Mouse (Mus musculus): Measurements from ENCODE around the gene Cacna1b. TPM values are rescaled to one million over a fixed set of nuclear protein-coding genes. Genes with fewer than 3 reads are reported as not detected.
A peak's percentile ranks its signal among the peaks of the same experiment; 100 is the strongest.

Cacna1b gene
- total RNA-seq, 2 experiments from 2014 or later = 2.3 to 2.8 TPM

DNA sequence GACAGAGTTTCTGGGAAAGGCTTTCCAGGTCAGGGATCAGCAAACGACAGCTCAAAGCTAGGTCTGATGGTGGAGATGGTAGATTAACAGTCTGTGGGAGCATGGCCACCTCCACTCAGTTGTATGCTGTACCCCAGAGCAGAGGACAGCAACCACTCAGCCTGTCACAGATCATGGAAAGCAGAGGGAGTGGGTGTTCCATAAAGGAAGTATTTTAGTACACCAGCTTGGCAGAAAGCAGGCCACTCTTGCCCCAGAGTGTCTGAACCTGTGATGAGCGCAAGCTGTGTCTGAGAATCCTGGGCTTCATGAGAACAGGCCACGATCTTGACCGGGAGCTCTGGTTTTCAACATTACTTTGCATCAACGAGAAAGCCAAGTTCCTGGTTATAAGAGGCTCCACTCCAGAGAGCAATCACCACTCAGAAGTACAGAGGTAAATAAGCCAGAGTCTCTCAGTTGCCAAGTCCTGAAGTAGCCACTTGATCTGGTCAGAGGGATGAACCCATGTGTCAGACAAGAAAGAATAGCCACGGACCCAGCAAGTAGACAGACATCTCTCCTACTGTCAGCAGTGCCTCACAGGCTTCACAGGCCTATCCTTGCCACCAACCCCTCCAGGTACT is 103.7 kb downstream of the Cacna1b start:
- no peak for DNase-seq (ENCODE audit: low spot score in 2 of 2)

DNA sequence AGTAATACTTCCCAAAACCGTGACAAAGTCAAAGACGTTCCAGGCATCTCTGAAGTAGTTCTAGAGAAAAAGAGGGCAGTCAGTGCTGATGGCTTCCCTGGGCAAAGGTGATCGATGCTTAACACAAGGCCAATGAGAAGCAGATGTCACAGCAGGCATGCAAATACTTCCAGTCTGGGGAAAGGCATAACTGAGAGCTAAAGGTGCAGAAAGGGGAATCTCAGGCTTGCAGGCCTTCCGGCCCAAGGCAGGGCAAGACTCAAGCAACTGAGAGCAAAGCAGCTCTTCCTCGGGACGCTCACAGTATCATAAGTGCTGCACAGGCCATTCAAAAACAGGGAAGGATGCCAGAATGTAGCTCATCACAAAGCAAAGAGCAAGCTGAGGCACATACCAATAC is 114.4 kb downstream of the Cacna1b start:
- DNase-seq (ENCODE audit: low spot score in 2 of 2) = no peak

DNA sequence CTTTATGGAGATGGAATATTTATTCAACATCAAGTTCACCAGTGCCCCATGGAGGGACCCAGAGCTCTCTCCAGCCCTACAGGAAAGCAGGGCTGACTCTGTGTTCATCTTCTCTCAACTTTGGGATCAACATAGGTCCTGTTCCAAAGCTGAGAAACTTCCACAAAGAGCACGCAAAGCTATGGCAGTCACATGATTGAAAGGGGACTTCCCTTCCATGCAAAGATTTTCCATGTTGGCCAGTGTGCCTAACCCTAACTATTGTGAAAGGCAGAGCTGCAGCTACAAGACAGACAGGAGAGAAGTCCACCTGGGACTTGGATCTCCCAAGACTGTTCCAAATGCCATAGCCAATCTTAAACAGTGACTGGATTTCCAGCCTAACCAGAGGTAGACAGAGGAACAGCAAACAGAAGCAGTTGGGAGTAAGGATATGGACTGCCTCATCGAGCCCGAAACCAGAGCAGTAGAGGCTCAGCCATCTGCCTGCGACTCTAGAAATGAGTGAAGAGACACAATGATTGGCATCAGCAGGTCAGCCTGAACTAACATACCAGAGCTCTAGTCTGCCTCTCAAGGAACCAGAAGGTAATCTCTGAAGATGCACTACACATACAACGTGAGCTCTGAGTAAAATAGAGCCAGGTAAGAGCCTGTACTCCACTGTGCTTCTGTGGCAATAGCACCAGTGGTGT is 116.4 kb downstream of the Cacna1b start:
- no peak for DNase-seq (ENCODE audit: low spot score in 2 of 2)

DNA sequence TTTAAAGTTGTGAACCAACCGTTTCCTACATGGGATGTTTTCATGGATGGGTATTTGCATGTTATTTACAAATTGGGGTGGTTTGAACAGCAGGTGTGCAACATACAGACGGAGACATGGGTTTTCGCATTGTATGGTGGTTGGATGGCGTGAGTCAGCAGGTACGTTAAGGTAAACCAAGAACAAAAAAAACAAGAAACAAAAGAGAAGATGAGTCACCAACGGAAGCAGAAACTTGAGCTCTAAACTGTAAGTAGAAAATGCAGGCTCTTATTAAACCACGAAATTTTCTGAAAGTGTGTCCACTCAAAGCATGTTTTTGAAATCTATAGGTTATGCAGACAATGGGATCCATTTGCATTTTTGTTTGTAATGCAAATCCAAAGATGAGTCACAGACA is 120.1 kb downstream of the Cacna1b start:
- no peak for DNase-seq (ENCODE audit: low spot score in 2 of 2)

DNA sequence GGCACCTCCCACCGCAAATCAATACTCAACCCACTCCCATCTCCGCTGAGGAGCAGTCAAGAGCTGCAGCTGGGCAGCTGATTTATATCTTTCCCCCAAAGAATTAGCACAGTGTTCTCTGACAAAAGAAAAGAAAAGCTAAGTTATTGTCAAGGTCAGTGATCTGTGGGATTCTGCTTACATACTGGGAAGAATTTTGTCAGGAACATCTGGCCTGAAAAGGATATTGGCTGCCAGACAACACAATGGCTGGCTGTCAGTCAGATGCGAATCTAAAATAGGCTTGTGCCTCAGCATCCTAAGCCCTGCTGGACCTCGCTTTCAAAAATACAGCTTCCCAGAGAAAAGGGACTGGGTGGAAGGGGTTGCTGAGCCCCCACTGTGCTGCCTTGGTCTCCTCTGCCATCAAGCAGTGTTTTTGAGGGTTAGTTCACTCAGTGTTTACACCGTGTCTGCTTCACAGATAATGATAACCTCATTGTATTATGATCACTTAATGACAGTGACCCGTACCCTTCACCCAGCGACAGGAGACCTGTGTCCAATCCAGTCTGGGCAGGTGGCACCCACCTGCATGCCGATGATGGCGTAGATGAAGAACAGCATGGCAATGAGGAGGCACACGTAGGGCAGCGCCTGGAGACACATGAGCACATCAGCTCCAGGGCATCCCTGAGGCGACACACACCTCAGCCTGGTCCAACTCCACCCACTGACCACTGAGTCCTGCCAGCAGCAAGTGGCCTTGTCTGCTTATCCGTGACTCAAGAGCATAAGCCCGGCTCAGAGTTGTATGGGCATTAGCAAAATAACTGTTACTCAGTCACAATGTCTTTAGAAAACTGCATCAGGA is 124.6 kb downstream of the Cacna1b start:
- no peak for DNase-seq (ENCODE audit: low spot score in 2 of 2)

DNA sequence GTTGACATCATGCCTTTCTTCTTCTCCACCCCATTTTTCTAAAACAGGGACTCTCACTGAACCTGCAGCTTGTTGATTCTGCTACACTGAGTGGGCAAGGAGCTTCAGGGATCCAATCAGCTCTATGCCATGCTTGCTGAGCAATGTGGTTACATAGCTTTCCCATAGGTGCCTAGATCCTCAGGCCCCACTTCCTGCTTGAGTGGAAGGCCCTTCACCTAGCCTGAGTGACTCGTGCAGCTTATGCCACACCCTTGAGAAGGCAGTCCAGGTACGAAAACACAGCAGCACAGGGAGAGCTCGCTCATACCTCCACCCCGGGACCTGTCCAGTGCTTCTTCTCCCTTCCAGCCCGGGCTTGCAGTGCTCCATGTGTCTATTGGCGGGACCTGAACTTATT is 129.3 kb downstream of the Cacna1b start:
- DNase-seq (ENCODE audit: low spot score in 2 of 2) = no peak

DNA sequence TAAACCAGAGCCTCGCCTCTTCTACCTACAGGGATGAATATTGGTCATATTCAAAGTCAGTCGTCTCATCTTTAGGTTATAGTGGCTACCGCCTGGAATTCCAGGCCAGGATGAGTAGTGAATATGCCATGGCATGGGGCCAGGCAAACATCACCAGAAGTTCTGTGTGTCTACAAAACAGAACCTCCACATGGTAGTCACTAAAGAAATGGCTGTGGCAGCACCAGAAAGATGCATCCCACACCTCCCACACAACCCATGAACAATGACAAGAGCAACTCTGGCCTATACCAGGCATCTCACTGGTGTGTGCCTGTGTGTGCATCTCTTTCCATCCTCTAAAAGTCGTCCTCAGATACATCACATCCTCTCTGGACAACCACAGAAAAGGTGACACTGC is 145.8 kb downstream of the Cacna1b start:
- DNase-seq (ENCODE audit: low spot score in 2 of 2) = no peak

DNA sequence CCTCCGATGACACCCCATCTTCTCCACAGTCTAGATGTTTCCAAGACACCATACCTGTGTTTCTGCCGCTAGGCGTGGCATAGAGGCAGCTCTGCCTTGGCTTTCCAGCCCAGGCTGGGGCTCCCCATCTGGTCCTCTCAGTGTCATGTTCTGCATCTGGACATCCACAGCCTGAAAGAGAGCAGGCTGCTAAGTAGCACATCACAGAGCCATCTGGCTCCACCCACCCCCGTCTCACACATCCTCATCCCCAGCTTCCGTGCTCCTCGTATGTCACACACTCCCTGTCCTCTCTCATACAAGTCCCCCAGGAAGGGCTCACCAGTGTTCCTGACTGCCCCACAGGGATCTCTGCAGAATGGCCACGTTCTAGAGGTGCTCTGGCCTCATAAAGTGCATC is 153.2 kb downstream of the Cacna1b start:
- DNase-seq (ENCODE audit: low spot score in 2 of 2) = no peak

DNA sequence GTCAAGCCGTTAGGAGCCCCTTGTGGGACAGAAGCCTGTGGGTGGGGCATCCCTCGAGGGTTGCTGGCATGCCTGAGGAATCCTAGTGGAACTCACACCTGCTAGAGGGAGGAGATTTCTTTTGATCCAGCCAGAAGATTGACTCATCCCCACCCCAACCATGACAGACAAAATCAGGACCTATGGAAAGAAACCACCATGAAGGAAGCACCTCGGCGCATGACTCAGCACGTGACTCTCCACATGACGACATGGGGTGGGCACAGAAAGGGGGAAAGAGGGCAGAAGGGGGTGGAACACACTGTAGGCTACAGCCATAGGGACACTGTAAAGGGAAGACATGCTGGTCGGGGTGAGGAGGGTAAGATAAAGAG is 154.2 kb downstream of the Cacna1b start:
- no peak for DNase-seq (ENCODE audit: low spot score in 2 of 2)

DNA sequence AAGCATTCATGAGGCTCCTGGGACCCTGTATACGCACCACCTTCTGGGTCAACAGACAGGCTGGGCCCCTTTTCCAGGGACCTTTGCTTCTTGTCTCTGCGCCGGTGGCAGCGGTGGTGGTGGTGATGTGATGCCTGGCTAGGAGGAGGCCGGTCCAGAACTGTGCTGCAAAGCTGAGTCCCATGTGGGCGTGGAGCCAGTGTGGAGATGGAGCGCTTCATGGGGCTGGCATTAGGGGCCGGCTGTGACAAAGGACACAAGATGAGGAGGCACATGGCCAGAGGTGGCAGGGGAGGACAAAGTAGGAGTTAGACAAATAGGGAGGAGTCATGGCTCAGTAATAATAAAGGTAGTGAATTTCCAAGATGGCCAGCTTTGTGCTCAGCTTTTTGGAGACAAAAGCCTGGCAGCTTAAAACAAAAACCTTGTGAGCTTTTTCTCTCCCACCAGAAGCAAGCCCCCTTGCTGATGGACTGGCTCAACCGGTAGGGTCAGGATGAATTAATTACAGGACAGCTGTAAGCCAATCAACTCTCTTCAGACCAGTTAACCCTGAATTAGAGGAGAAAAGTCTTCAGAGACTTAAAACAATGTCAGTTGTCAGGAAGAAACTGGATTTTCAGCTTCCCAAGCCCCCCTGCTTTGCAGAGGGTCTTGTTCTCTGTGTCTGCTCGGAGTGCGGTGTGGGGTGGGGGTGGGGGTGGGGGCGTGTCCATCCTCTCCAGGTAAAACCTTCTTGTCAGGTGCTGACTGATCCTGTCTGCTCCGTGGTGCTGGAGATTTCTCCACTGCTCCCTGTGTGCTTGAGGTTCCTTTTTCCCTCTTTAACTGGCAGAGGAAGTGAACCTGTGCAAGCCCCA is 154.8 kb downstream of the Cacna1b start:
- DNase-seq (ENCODE audit: low spot score in 2 of 2) = no peak

DNA sequence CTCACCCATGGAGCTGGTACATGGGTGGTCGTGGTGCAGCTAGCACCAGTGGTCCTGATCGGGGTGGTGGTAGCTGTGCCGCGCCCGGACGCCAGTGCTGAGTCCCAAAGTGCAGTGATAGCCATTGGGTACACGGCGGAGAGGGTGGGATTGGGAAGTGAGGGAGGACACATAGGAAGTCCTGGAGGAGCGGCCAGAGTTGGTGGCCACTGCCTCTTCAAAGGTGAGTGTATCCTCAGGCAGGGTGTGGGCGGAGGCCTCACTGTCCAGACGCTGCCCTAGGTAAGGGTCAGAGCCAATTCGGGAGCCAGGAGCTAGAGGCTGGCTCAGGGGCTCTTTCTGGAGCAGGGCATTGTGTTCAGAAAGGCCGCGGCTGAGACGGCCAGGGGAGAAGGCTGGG is 156.4 kb downstream of the Cacna1b start:
- no peak for DNase-seq (ENCODE audit: low spot score in 2 of 2)

DNA sequence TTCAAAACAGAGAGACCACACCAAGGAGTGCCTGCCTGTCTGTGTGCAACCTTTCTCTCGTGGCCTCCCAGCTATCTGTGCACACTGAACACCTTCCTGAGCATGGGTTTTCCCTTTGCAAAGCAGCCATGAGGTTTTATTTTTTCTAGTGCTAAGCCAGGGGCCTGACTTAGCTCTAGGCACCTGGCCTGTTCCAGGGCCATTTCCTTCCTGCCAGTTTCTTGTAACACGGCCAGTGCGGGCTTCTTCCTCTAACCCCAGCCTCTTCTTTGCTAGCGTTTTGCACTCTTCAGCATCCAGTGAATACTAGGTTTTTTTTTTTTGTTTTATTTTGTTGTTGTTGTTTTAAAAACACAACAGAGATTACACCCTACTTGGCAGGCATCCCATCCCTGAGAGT is 157.9 kb downstream of the Cacna1b start:
- DNase-seq (ENCODE audit: low spot score in 2 of 2) = no peak

DNA sequence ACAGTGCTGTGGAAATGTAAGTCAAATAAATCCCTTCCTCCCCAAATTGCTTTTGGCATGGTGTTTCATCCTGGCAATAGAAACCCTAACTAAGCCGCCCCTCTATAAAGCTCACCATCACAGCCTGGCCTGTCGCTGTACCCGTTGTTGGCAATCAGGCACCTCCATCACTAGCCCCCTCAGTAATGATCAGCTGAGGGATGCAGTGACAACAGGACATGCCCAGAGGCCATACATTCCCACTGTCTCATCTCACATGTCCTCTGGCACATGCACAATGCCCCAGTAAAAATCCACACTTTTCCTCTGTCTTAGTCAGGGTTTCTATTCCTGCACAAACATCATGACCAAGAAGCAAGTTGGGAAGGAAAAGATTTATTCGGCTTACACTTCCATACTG is 173.5 kb downstream of the Cacna1b start:
- DNase-seq (ENCODE audit: low spot score in 2 of 2) = no peak

DNA sequence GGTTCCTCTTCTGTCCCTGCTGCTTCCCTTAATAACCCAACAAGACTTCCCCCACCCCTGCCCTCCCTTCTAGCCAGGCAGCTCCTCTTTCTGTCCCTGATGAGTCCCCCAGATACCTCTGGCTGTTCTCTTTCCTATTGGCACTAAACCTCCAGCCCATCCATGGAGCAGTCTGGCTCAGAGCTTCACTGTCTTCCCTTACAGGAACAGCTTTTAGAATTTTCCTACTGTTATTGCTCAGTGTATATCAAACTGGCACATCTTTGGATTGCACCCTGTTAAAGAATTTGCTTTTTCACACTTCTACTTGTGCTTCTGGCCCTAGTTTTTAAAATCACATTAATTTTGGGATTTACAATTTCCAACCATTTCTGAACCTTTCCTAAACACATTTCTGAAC is 175.0 kb downstream of the Cacna1b start:
- no peak for DNase-seq (ENCODE audit: low spot score in 2 of 2)

DNA sequence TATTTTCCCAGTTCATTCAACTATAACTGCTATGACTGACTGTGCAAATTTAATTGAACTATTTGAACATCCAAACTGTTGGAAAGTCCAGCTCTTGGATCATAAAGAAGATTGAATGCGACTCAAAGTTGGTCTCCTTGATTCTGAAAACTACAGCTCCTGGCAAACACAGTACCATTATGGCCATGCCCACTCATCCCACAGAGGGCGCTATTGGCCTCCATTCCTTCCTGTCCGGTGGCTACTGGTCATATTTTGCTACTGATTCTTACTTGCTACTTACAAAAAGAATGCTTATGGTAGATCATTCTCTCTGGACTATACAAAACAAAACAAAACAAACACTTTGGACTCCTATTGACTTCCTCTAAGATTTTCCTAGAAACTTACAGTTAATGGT is 188.3 kb downstream of the Cacna1b start:
- peak in 1 of 2 experiments; percentile 34 for DNase-seq (ENCODE audit: low spot score in 2 of 2)

DNA sequence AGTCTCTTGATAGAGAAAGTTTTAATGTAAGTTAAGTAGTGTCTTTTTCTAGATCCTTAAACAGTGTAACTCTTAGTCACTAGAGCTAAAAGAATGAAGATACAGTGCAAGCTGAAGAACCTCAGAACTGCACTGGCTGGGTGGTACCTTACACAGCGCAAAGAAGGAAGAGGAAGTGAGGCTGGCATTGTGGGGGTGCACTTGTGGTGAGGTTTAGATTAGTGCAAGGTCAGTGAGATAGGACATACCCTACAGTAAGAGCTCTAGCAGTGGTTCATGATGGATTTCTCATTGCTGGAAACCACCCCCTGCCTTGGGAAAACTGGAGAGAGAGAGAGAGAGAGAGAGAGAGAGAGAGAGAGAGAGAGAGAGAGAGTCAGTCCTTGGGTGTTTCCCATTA is 192.0 kb downstream of the Cacna1b start:
- DNase-seq (ENCODE audit: low spot score in 2 of 2) = no peak

DNA sequence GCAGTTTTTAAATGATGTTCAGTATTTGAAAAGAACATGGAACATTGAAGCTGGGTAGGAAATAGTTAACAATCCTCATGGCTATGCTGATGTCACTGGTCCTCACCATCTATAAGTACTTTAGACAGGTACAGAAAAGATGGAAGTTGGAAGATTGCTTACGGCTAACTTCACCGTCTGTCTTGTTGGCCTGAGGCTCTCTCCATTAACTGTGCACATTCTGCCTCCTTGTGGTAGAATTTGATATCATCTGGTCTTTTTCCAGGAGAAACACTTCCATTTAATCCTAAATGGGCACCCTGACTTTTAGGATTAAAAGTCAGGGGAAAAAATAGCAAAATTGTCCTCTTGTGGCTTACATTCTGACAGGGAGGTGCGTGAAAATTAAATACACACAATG is 194.4 kb downstream of the Cacna1b start:
- DNase-seq (ENCODE audit: low spot score in 2 of 2) = peak in 1 of 2 experiments; percentile 13

DNA sequence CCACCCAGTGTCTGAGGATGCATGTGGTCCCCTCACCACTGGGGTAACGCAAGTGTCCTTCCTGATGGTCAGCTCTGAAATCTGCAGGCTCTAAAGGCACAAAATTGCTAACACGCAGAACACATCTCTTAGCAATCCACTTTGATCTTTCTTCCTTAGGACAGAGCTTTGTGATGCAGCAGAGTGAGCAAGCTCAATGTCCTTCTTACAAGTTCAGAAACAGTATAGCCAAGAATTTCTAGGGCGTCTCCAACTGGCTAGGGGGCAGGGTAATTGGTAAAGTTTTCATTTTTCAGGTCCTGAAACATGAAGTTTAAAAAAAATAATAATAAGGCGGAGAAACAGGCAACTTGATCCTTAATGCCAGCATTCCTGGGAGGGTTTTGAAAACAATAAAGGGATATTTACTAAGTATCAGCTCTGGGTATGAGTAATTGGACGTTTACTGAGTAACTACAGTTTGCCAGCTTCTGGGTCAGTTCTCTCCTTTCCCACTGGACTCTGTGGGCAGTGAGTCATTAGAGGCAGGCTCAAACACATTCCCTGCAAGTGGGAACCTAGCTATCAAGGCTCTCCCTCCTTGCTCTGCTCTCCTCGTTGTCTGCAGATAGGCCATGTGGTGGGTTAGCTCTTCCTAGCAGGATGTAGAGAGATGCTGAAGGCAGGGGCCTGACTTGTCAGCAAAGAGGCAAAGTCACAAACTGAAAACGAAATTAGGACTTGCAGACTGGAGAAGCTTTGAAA is 200.2 kb downstream of the Cacna1b start:
- DNase-seq (ENCODE audit: low spot score in 2 of 2) = peak in 1 of 2 experiments; percentile 6

DNA sequence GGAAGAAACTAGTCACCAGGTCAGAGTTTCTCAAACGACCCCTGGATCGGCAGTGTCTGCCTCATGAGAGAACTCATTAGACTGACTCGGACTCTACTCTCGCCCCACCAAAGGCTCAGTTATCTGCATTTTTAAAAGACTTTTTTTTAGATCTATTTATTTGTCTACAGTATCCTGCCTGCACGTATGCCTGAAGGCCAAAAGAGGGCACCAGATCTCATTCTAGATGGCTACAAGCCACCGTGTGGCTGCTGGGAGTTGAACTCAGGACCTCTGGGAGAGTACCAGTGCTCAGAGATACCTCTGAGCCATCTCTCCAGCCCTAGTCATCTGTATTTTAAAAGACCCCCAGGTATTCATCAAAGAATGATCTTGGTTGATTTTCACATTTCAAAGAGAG is 201.0 kb downstream of the Cacna1b start:
- DNase-seq (ENCODE audit: low spot score in 2 of 2) = no peak

DNA sequence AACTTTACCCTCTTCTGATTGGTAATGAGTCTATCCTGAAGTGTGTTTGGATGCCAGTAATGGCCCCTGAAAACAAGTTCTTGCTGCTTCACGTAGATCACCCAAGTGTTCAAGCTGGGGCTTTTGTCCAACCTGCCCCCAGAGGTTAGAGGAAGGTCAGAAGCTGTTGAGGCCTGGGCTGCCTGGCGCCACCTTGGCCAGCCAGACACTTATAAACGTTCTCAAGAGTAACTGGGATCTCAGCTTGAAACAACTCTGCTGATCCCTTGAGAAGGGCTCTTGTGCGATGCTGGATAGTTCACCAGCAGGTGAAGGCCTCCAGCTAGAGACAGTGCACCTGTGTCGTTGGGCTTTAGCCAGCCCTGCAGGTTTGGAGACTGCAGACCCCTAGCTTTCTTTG is 202.8 kb downstream of the Cacna1b start:
- no peak for DNase-seq (ENCODE audit: low spot score in 2 of 2)

DNA sequence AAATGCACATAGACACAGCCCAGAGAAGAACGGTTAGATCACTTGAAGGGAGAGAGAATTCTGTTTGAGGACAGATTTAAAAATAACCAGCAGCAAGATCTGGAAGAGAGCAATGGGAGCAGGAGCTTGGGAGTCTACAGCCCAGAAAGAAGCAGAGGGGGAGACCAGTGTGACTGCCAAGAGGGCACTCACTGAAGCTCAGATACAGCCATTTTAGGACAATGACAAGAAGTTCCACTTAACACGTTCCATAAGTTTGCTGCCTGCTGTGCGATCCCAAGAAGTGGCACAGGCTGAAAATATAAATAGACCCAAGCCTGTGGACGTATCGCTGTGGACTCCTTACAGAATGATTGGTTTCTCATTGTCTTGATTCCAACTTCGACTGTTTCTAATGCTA is 206.6 kb downstream of the Cacna1b start:
- DNase-seq (ENCODE audit: low spot score in 2 of 2) = no peak
